Mouse (Mus musculus): ENCODE measurements around the gene Aldh2.
"Not testable (repeated sequence)": the region's sequence is repeated elsewhere in the genome, so short reads cannot be mapped to it uniquely, and the experiment has no call there.

The Aldh2 gene

DNA sequence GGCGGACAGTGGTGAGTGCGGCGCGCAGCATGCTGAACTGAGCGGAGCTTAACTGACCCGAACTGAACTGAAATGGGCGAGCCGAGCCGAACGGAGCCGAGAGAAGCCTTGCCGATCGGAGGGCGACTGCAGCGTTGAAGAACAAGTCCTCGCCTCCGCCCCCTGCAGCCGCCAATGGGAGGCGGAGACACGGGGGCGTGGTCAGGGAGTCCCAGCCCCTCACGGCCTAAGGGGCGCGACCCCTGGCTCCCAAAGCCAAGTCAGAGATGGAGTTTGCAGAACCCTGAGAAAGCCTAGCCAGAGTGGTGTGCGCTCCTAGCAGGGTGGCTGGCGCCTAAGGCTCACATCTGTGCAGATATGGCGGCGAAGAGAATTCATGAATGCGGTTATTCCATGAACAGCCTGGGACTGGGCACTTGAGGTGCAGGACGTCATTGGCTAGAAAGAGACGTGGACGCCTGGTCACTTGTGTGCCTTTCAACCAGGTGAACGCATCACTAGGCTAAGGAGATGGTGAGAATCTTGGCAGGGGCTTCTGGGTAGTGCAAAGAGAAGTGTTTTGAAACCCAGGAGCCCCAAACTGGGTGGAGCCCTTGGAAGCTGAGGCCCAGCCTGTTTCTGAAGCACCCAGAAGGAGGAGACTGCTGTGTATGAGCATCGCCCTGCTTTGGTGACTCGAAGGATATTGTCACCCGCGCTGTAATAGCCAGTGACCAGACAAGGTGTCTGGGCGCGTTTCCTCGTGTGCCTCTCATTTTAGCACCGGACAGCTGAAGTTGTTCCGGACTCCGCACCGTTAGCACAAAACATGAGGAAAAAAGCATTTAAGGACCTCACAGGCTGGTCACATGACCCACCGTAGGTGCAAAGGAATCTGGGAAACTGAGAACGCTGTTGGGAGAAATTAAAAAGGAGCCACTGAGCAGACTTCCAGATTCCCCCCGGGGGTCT, at the start of gene Aldh2:
TSS of gene Aldh2 (minus strand) at position 374 of the 951 bp plus-strand sequence.
- peak; percentile 59 for DNase-seq

DNA sequence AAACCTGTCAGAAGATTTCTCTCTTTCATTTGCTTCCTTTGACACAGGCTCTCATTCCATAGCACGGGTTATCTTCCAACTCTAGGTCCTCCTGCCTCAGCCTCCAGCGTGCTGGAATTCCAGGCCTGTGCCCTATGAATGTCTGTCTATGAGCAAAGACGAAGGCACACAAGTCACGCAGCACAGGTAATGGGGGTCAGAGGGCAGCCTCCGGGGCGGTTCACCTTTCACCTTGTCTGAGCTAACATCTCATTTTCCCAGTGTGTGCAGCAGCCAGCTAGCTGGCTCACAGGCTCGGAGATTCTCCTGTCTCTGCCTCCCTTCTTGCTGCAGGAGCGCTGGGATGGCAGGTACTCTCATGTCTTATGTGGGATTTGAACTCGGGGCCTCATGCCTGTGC, 46.0 kb upstream of the Aldh2 start:
- no peak for DNase-seq

DNA sequence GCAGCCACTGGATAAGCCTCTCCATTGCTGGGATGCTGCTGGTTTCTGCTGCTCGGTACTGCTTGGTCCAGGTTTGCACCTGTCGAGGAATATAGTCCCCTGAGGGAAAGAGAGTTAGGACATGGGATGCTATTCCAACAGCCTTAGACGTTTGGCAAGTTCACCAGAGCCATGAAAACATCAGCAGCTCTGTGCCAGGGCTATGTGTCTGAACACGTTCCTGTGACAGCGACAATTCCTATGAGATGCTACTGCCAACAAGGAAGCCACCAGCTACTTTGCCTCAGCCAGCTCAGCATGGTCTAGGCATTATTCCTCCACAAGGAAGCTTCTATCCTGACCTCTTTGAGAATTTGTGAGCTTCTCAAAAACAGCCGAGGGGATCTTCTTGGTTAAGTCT, 43.7 kb upstream of the Aldh2 start:
- DNase-seq, result no peak

DNA sequence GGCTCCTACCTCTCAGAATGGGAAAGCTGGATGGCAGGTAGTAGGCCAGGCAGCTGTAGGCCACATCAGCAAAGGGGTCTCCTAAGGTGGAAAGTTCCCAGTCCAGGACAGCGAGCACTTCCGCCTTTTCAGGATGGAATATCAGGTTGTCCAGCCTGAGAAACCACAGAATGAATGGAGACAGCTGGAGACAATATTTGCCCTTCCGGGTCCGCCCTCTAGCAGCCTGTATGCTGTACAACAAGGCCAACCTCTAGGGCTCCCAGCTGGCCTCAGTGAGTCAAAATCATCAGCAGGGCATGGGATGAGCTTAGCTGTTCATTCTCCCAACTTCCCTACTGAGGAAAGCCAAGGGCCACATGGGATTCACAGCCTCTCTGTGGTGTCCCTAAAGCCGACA, 41.0 kb upstream of the Aldh2 start:
- DNase-seq, result no peak

DNA sequence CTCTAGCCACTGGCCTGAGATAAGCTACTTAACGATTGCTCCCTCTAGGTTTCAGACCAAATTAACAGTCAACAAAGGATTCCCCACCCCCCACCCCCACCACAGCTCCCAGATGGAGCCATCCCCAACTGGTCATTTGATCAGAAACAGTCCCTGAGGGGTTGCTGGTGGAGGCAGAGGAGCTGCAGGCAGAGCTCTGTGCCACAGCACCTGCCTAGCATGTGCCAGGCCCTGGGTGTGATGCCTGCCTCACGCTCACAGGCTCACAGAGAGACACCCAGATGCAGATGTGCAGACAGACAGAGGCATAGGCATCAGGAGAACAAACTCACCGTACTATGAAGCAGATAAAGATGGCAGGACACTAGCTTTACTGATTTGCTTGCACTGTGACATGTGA, 39.2 kb upstream of the Aldh2 start:
- DNase-seq, result no peak

DNA sequence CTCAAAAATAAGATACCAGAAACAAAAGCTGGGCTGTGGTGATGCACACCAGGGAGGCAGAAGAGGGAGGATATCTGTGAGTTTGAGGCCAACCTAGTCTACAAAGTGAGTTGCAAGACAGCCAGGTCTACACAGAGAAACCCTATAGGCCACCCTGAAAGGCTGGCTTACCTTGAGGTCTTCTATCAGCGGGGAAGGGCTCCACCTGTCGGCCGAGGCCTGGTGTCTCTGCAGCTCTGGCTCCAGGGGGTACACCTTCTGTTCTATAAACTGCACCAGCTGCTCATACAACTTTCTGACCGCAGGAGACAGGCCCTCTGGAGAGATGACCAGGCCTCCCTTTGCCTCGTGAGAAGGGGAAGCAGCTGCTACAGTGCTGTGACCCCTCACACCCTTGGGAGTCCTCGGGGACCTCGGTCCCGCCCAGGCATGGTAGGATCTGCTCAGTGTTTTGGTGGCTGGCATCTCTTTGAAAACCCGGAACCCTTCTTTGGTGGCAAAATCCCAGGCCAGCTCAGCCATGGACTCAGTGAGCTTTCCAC, 37.6 kb upstream of the Aldh2 start:
- peak; percentile 15 for DNase-seq

DNA sequence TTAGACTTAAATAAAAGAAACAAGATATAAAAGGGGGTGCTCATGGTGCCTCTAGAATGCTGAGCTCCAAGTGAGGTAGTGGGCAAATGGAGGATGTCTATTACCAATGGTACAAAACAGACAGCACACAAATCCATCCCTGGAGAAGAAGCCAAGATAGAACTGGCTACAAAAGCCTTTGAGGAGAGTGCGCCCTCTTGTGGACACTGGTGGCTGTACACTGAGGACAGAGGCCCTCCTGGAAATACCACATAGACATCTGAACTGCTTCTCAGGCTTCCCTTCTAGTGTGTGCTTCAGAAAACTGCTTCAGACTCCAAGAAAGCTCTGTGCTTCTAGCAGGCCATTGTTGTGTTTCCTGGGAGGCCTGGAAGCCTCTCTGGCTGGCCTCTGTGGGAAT, 34.2 kb upstream of the Aldh2 start:
- DNase-seq, result peak; percentile 68

DNA sequence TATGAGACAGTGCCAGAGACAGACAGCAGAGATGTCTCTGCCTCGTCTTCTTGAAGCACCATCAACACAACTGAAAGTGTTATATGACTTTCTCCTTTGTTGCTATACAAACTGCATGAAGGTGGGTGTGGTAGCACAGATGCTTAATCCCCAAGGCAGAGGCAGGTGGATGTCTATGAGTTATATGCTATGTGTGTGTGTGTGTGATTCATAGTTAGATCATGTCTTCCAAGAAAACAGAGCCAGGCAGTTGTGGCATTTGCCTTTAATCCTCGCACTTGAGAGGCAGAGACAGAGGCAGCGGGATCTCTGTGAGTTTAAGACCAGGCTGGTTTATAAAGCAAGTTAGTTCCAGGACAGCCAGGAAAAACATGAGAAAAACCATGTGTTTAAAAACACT, 29.6 kb upstream of the Aldh2 start:
- DNase-seq, result no peak

DNA sequence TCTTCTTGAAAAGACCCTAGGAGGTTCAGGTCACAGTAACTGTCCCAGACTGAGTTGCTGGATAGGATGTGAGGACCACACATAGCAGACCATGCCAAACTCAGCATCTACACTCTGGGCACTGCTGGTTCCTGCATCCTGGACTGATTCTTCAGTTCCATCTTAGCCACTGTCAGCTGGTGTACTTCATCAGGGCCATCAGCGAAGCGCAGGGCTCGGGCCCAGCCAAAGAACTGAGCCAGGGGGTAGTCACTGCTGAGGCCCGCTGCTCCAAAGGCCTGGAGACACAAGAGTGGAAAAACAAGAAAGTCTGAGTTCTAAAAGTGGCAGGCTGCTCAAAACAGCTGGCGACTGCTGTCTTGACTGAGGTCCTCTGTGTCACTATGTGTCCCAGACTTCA, 27.5 kb upstream of the Aldh2 start:
- DNase-seq, result no peak

DNA sequence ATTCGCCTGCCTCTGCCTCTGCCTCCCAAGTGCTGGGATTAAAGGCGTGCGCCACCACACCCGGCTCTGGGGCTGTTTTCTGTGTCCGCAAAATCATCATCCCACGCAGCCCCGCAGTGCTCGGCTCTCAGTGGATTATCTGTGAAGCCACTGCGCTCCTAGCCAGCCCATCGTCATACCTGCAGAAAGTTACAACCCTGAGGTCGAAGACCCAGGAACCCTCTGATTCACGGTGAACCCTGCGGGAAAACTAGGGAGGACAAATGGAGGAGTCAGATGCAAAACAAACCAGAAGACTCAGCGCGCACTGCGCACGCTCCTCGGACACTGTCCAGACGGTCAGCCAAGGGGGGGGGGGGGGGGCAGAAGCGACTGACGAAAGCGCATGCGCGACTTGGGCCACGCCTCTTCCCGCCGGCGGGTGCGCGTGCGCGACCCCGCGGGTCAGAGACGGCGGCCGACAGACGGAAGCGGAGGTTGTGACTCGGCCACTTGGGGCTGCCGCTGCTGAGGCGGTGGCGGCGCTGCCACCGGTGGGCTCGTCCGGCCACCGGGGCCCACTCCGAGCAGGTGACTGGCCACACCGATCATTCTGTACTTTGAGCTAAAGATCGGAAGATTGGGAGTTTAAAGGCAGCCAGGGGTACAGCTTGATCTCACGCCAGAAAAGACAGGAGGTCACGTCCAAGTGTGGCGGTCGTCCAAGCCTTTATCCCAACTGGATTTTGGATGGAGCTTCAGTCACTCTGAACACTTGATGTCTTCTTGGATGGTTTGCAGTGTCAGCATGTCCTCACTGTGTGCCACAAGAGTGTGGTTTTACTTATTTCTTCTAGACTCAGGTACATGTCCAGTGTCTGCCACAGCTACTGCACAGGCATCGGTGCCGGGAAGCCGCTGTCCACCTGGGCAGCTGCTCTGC, 25.2 kb upstream of the Aldh2 start, which contains the start of gene Acad12:
TSS of gene Acad12 (minus strand) at position 347 of the 922 bp plus-strand sequence.
- peak; percentile 85 for DNase-seq

DNA sequence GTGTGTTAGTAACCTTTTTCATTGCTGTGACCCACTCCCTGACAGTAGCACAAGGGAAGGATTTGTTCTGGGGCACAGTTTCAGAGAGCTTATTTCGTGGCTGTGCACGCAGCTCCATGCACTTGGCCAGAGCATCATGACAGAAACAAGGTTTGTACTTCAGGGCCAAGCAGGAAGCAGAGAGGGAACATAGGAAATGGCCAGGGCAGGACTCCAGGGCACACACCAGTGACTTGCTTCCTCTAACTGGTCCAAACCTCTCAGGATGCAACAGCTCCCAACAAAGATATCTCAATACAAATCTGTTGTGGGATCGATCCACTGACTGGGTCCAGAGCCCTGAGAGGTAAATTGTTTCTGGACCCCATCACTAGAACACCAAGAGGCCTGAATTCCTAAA, 21.3 kb upstream of the Aldh2 start:
- not testable (repeated sequence) for DNase-seq

DNA sequence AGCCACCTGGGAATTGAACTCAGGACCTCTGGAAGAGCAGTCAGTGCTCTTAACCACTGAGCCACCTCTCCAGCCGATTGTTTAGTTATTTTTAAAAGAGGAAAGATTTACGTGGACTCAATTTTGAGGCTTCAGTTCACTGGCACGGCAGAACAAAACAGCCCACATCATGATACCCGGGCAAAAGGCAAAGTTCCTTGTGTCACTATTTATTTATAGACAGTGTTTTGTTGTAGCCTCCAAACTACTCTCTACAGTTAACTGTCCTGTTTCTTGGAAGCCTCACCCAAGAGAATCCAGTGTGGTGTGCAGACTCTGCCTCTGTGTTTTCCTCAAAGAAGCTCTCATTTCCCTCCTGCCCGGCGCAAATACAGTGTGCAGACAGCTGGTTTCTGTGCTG, 18.4 kb upstream of the Aldh2 start:
- DNase-seq, result no peak

DNA sequence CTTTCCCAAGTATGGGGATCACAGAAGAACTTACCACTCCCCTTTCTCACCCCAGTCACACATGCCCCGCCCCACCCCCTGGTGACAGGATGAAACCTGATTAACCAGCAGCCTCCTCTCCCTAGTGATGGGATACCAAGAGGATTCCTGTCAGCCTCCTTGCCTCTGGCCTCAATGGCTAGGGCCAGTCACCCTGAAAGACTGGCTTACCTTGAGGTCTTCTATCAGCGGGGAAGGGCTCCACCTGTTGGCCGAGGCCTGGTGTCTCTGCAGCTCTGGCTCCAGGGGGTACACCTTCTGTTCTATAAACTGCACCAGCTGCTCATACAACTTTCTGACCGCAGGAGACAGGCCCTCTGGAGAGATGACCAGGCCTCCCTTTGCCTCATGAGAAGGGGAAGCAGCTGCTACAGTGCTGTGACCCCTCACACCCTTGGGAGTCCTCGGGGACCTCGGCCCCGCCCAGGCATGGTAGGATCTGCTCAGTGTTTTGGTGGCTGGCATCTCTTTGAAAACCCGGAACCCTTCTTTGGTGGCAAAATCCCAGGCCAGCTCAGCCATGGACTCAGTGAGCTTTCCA, 16.0 kb upstream of the Aldh2 start:
- not testable (repeated sequence) for DNase-seq

DNA sequence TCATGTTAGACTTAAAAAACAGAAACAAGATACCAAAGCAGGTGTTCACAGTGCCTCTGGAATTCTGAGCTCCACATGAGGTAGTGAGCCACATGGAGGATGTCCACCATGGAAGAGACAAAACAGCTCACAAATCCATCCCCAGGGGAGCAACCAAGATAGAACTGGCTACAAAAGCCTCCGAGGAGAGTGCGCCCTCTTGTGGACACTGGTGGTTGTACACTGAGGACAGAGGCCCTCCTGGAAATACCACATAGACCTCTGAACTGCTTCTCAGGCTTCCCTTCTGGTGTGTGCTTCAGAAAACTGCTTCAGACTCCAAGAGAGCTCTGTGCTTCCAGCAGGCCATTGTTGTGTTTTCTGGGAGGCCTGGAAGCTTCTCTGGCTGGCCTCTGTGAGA, 12.5 kb upstream of the Aldh2 start:
- DNase-seq, result peak; percentile 60

DNA sequence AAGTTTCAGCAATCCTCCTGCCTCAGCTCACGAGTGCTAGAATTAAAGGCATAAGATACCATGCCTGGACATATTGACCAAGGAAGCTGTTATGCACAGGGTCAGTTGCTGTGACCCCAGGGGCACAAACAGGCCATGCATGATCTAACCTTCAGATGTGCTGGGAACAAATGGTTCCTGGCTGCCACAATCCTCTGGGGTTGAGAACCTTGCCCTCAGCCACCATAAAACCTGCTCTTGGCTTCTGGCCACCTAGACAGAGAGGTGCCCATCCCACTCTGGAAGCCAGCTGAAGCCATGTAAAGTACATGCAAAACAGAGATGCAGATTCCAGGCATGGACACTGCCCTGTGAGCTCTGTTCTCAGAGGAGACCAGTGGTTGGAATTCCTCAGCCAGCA, 10.2 kb upstream of the Aldh2 start:
- not testable (repeated sequence) for DNase-seq

DNA sequence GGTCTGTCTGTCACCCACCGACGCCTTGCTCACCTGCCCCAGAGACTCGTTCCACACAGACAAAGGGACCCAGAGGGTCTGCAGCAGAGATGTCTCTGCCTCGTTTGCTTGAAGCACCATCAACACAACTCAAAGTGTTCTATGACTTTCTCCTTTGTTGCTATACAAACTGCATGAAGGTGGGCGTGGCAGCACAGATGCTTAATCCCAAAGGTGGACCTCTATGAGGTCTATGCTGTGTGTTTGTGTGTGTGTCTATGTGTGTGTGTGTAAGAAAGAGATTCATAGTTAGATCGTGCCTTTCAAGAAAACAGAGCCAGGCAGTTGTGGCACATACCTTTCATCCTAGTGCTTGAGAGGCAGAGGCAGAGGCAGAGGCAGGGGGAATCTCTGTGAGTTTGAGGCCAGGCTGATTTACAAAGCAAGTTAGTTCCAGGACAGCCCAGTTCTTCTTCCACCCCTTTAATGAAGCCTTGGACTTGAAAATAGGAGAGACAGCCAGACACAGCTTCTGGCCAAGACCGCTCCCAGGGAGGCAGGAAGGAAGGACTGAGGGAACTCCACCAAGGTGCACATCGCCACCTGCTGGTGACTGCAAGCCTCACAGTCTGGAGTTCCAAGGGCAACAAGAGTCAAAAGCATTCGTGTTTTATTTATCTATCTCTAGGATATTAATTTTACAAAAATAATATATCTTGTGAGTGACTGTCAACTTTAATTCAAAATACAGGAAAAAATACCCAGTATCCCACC, 8.1 kb upstream of the Aldh2 start:
- peak; percentile 85 for DNase-seq

DNA sequence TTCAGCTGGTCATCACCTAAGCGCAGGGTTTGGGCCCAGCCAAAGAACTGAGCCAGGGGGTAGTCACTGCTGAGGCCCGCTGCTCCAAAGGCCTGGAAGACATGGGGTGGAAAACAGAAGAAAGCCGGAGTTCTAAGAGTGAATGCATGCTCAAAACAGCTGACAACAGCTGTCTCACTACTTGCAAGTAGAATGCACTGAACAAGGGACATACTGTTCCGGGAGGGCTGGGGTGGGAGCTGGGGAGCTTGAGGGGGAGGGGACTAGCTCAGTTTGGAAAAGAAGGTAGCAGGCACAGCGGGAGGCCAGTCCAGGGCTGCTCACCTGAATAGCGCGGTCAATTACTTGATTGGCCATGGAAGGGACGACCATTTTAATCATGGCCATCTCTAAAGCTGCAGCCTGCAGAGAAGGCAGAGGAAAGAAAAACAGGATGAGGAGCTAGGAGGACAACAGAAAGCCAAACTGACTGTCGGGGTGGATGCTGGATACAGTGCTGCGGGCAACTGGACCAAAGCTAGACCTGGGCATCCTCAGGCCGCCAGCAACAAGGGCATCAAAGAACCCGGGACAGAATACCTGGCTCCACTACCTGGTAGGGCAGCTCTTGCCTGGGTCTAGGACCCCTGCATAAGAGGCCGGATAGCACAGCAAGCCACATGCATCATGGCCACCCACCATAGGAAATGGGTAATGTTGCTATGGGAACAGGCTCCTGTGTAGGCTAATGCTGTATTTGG, 5.4 kb upstream of the Aldh2 start:
- DNase-seq, result no peak

DNA sequence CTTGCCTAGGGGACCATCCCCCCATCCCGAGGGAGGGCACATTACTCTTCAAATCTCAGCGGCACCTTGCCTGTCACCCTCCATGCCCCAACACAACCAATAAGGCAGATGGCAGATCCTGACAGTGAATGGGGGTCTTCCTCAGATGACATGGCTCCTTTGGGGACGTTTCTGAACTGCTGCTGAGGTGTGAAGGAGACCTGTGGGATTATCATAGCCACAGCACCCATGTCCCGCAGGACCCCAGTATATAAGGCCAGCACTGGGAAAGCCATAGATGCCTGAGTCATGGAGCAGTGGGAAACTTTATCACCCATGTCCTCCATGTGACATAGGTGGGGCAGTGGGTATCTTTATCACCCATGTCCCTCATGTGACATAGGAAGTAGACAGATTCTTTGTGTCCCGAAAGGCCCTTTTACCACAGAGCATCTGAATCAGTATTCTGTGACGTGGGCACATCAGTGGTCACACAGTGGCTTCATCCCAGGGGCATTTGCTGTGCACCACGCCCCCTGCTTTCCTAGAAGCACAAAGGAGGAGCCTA, 4.4 kb upstream of the Aldh2 start:
- DNase-seq, result no peak

DNA sequence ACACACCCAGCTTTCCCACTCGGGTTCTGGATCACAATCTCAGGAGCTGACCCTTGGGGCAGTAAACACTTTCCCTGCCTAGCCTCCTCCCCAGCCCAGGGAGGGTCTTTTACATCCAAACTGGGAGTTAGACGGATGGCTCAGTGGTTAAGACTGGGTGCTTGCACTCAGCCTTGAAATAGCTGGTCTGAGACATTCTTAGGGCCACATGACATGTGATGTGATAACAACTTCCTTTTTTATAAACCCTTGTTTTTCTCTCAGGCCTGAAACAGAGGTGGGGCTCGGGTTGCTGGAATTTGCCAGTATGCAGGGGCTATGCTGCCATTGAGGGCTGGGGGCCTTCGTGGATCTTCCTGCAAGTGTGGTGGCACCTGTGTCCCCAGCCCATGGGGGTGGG, 3.7 kb upstream of the Aldh2 start:
- no peak for DNase-seq

DNA sequence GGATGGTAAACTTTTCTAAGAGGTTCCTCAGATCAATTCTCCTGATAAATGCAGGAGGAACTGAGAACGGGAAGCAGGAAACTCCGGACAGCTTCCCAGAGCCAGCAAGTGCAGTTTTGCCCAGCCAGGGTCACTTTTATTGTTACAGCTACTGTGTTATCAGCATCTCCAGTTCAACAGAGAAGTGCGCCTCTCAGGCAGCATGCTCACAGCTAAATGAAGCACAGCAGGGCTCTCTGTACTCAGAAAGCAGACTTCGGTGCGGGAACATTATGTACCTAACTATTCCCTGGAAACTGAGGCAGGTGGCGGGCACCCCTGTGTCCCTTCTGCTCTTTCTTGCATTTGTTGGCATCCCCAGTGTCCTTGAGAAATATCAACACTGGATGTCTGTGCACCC, 2.6 kb upstream of the Aldh2 start:
- DNase-seq, result no peak

DNA sequence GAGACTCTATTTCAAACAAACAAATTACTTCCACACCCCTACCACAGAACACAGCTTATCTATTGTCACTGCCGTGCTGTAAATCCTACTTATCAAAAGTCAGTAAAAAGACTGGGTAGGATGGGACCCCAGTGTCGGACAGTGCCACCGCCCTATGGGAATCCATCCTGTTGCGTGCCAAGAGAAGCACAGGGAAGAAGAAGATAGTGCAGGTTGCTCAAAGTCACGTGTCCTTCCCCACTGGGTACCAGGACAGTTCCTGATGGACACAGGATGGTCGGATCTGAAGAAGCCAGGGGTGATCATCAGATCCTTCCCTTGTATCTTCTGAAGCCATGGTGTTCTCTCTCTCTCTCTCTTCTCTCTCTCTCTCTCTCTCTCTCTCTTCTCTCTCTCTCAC, 2.1 kb upstream of the Aldh2 start:
- no peak for DNase-seq
